Mouse (Mus musculus) heart, postnatal 0 days (tissue): ENCODE results near the gene Ager.

Experiments
- CTCF ChIP-seq: IDR thresholded peaks from 2 replicates; pipeline ENCODE4 v1.5.1; 2016; ENCODE audit warnings: antibody characterized with exemption, control low read depth, low read depth
- EP300 ChIP-seq: IDR thresholded peaks from 2 replicates; pipeline ENCODE4 v1.6.1; 2016; ENCODE audit warnings: antibody characterized with exemption, low read depth

- no peak for TF ChIP-seq CTCF
- TF ChIP-seq EP300 = no peak
These were observed 10.8 kb upstream of the Ager start for GRCm38 (mm10) chr17:34586796-34587422.
